Mouse (Mus musculus): ENCODE measurements around the gene Nrp1. TPM values are rescaled to one million over a fixed set of nuclear protein-coding genes. Genes with fewer than 3 reads are reported as not detected.
A peak's percentile ranks its signal among the peaks of the same experiment; 100 is the strongest.

Gene Nrp1
- polyA plus RNA-seq, 1 experiment from 2014 or later: 126 TPM

DNA sequence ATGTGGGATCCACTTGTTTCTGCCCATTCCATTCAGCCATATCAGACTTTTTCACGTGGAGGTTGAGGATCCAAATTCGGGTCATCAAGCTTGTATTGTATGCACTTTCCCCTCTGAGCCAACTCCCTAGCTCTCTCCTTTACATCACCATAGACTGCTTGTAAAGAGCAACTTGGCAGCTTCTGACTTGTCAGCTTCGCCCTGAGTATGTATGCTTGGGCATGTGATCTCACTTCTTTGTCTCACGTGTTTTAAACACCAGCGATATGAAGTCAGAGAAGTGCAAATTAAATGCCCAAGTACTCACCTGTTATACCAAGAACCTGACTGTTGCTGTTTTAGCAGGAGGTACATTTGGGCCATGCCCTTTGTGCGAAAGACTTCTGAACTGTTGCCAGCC lies 12.6 kb downstream of the Nrp1 start:
- no peak for ATAC-seq (ENCODE audit: insufficient number of reproducible peaks, insufficient read depth, low FRiP score, low read depth)
- H3K36me3 ChIP-seq (ENCODE audit: control insufficient read depth, insufficient read depth, low read length): peaks cover 76% of the 10 kb centered on the region

DNA sequence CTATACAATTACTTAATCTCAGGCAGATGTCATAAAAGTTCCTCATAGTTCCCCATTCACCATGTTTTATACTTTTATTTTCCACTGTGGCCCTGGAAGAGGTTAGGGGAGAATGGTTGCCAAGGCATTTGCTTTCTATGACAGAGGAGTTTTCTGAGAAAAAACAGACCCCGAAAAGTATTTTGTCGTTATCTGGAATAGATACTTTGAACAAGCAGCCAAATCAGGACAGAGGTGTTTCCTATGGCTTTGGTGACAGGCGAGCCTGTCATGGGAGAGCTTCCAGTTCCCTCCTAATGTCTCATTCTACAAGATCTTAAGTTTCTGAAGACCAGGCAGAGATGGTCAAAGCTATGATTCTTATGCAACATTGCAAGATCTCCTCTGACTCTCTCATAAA lies 13.4 kb downstream of the Nrp1 start:
- Histone ChIP-seq H3K27me3 (ENCODE audit: control insufficient read depth, insufficient read depth, low read length) (no peaks in the 10 kb centered on the region), H3K9ac (ENCODE audit: low read length) (no peak overlapping the region), H3K36me3 (ENCODE audit: control insufficient read depth, insufficient read depth, low read length) (peaks cover 75% of the 10 kb centered on the region), H3K9me3 (ENCODE audit: control insufficient read depth, low read length) (no peaks in the 10 kb centered on the region), H3K4me1 (ENCODE audit: control insufficient read depth in 2 of 2, insufficient read depth in 2 of 2, low read length in 2 of 2) (peaks cover 25 to 88% of the 10 kb centered on the region in 2 experiments), H3K4me2 (ENCODE audit: low read length) (peak overlapping the region; percentile 28; the same call in 1 of the 2 replicates), H3K27ac (replicated peaks in 1 of 2; ENCODE audit: control insufficient read depth in 1 of 2, insufficient read depth in 1 of 2, low read depth in 2 of 2, low read length in 2 of 2) (peak overlapping the region in 1 of 2 experiments; percentile 60; a peak in 2 of 4 replicates), H3K4me3 (ENCODE audit: control insufficient read depth in 1 of 2, insufficient read depth in 1 of 2, low read depth in 1 of 2, low read length in 2 of 2) (no peak overlapping the region)
- ATAC-seq (ENCODE audit: insufficient number of reproducible peaks, insufficient read depth, low FRiP score, low read depth): peak; percentile 63; the same call in 1 of the 2 replicates
- WGBS: 5% methylated on average over 3 of the region's 3 CpGs

More for the DNA sequence above, 12.6 kb downstream of the Nrp1 start:
- Histone ChIP-seq H3K9ac (ENCODE audit: low read length) (no peak overlapping the region), H3K4me2 (ENCODE audit: low read length) (peak overlapping the region; percentile 1; the same call in 1 of the 2 replicates), H3K4me3 (ENCODE audit: control insufficient read depth in 1 of 2, insufficient read depth in 1 of 2, low read depth in 1 of 2, low read length in 2 of 2) (no peak overlapping the region), H3K27me3 (ENCODE audit: control insufficient read depth, insufficient read depth, low read length) (no peaks in the 10 kb centered on the region), H3K4me1 (ENCODE audit: control insufficient read depth in 2 of 2, insufficient read depth in 2 of 2, low read length in 2 of 2) (peaks cover 22 to 88% of the 10 kb centered on the region in 2 experiments), H3K27ac (replicated peaks in 1 of 2; ENCODE audit: control insufficient read depth in 1 of 2, insufficient read depth in 1 of 2, low read depth in 2 of 2, low read length in 2 of 2) (peak overlapping the region; percentile 3 to 60), H3K9me3 (ENCODE audit: control insufficient read depth, low read length) (no peaks in the 10 kb centered on the region)
- WGBS: 37% methylated on average over 6 of the region's 6 CpGs

DNA sequence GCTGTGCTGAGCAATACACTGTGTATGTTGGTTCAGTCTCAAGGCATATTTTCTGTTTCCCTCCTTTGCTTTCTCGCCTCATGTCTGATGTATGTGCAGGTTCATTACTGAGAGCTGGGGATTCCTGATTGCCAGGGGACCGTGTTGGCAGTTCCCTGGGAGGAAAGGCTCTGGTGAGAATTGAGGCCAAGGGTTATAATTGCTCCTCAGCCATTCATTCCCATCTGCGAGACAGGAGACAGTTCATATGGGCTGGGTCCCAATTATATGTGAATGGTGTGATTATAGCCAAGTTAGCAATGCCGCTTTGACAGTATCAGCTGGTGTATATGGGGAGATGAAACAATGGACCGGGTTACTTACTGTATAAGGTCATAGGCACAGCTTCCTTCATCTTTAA lies 14.3 kb downstream of the Nrp1 start:
- no peak for ATAC-seq (ENCODE audit: insufficient number of reproducible peaks, insufficient read depth, low FRiP score, low read depth)
- Histone ChIP-seq H3K4me1 (ENCODE audit: control insufficient read depth in 2 of 2, insufficient read depth in 2 of 2, low read length in 2 of 2) (peaks cover 28 to 93% of the 10 kb centered on the region in 2 experiments), H3K4me3 (ENCODE audit: control insufficient read depth in 1 of 2, insufficient read depth in 1 of 2, low read depth in 1 of 2, low read length in 2 of 2) (no peak overlapping the region), H3K9me3 (ENCODE audit: control insufficient read depth, low read length) (no peaks in the 10 kb centered on the region), H3K36me3 (ENCODE audit: control insufficient read depth, insufficient read depth, low read length) (peaks cover 73% of the 10 kb centered on the region), H3K4me2 (ENCODE audit: low read length) (no peak overlapping the region), H3K9ac (ENCODE audit: low read length) (no peak overlapping the region), H3K27me3 (ENCODE audit: control insufficient read depth, insufficient read depth, low read length) (no peaks in the 10 kb centered on the region), H3K27ac (replicated peaks in 1 of 2; ENCODE audit: control insufficient read depth in 1 of 2, insufficient read depth in 1 of 2, low read depth in 2 of 2, low read length in 2 of 2) (peak overlapping the region; percentile 54 to 60)
- 60% methylated on average over 5 of the region's 5 CpGs for WGBS

DNA sequence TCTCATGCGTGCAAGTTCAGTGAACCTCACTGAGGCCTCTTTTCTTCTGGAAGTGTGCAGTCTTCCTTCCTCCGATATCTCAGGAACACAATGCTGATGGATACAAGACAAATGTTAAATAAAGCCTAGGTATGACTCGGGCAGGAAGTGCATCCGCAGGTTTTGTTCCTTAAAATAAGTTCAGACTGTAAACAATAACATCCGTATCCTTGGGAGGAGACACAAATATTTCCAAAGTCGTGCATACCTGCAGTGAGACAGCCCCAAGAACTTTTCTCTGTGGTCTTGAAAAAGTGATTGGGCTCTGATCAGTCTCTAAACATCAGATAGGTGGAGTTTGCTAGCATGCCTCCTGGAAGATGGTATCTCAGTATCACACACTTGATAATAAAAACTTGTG lies 15.0 kb downstream of the Nrp1 start:
- Histone ChIP-seq H3K27me3 (ENCODE audit: control insufficient read depth, insufficient read depth, low read length) (no peaks in the 10 kb centered on the region), H3K4me2 (ENCODE audit: low read length) (no peak overlapping the region), H3K9me3 (ENCODE audit: control insufficient read depth, low read length) (no peaks in the 10 kb centered on the region), H3K36me3 (ENCODE audit: control insufficient read depth, insufficient read depth, low read length) (peaks cover 75% of the 10 kb centered on the region), H3K27ac (replicated peaks in 1 of 2; ENCODE audit: control insufficient read depth in 1 of 2, insufficient read depth in 1 of 2, low read depth in 2 of 2, low read length in 2 of 2) (no peak overlapping the region), H3K4me1 (ENCODE audit: control insufficient read depth in 2 of 2, insufficient read depth in 2 of 2, low read length in 2 of 2) (peaks cover 28 to 96% of the 10 kb centered on the region in 2 experiments), H3K9ac (ENCODE audit: low read length) (no peak overlapping the region), H3K4me3 (ENCODE audit: control insufficient read depth in 1 of 2, insufficient read depth in 1 of 2, low read depth in 1 of 2, low read length in 2 of 2) (no peak overlapping the region)
- no peak for ATAC-seq (ENCODE audit: insufficient number of reproducible peaks, insufficient read depth, low FRiP score, low read depth)
- WGBS: 71% methylated on average over 6 of the region's 6 CpGs

DNA sequence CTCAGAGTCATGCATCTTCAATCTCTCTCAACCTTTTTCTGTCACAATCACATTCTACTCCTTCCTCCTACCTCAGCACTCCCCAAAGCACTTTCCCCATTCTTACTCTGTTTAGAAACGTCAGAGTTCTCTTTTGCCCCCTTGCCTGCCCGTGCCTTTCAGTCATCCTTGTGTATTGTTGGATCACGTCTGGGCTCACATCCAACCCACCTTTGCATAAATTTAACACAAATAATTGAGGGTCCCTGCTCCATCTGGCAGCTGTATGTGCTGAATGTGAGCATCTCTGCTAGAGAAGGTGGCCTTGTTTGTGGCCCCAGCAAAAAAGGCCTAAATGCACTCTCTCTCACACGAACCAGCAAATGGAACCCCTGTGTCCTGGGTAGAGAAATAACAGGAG lies 16.9 kb downstream of the Nrp1 start:
- no peak overlapping the region for H3K4me3 ChIP-seq (ENCODE audit: control insufficient read depth in 1 of 2, insufficient read depth in 1 of 2, low read depth in 1 of 2, low read length in 2 of 2)
- H3K9ac ChIP-seq (ENCODE audit: low read length): no peak overlapping the region
- ATAC-seq (ENCODE audit: insufficient number of reproducible peaks, insufficient read depth, low FRiP score, low read depth): no peak
- 0 out of 4 replicates have a peak overlapping the region, but pooled peaks of 1 of the 2 experiments have one; percentile 29 for H3K27ac ChIP-seq (replicated peaks in 1 of 2; ENCODE audit: control insufficient read depth in 1 of 2, insufficient read depth in 1 of 2, low read depth in 2 of 2, low read length in 2 of 2)
- H3K4me1 ChIP-seq (ENCODE audit: control insufficient read depth in 2 of 2, insufficient read depth in 2 of 2, low read length in 2 of 2): peaks cover 26 to 85% of the 10 kb centered on the region in 2 experiments
- peaks cover 60% of the 10 kb centered on the region for H3K36me3 ChIP-seq (ENCODE audit: control insufficient read depth, insufficient read depth, low read length)
- WGBS: 38% methylated on average over 4 of the region's 4 CpGs
- no peaks in the 10 kb centered on the region for H3K27me3 ChIP-seq (ENCODE audit: control insufficient read depth, insufficient read depth, low read length)
- H3K4me2 ChIP-seq (ENCODE audit: low read length): no peak overlapping the region
- H3K9me3 ChIP-seq (ENCODE audit: control insufficient read depth, low read length): no peaks in the 10 kb centered on the region

DNA sequence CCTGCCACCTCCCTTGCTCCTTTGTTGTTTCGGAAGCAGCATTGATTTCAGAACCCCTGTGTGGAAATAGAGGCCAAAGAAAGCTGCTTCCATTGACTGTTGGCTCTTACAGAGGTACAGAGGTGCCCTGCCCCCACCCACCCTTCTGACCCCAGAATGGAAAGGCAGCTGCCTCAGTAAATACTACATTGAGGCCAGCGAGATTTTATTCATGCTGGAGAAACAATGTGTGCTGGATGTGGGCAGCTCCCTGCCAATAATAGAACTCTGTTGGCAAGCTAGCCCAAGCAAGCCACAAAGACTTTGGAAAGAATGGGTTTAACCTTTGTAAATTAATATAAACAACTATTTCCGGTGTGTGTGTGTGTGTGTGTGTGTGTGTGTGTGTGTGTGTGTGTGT lies 24.8 kb downstream of the Nrp1 start:
- no peak overlapping the region for H3K4me3 ChIP-seq (ENCODE audit: control insufficient read depth in 1 of 2, insufficient read depth in 1 of 2, low read depth in 1 of 2, low read length in 2 of 2)
- peaks cover 9% of the 10 kb centered on the region; the same call in 1 of the 2 replicates for H3K36me3 ChIP-seq (ENCODE audit: control insufficient read depth, insufficient read depth, low read length)
- peak; percentile 75 for ATAC-seq (ENCODE audit: insufficient number of reproducible peaks, insufficient read depth, low FRiP score, low read depth)
- H3K9me3 ChIP-seq (ENCODE audit: control insufficient read depth, low read length): no peaks in the 10 kb centered on the region
- peaks cover 25 to 68% of the 10 kb centered on the region in 2 experiments for H3K4me1 ChIP-seq (ENCODE audit: control insufficient read depth in 2 of 2, insufficient read depth in 2 of 2, low read length in 2 of 2)
- peak overlapping the region; percentile 52 to 74; a peak in 3 of 4 replicates for H3K27ac ChIP-seq (replicated peaks in 1 of 2; ENCODE audit: control insufficient read depth in 1 of 2, insufficient read depth in 1 of 2, low read depth in 2 of 2, low read length in 2 of 2)
- H3K27me3 ChIP-seq (ENCODE audit: control insufficient read depth, insufficient read depth, low read length): no peaks in the 10 kb centered on the region
- H3K9ac ChIP-seq (ENCODE audit: low read length): no peak overlapping the region
- H3K4me2 ChIP-seq (ENCODE audit: low read length): 0 out of 2 replicates have a peak overlapping the region, but pooled peaks have one; percentile 23
- WGBS: 38% methylated on average over 3 of the region's 3 CpGs

DNA sequence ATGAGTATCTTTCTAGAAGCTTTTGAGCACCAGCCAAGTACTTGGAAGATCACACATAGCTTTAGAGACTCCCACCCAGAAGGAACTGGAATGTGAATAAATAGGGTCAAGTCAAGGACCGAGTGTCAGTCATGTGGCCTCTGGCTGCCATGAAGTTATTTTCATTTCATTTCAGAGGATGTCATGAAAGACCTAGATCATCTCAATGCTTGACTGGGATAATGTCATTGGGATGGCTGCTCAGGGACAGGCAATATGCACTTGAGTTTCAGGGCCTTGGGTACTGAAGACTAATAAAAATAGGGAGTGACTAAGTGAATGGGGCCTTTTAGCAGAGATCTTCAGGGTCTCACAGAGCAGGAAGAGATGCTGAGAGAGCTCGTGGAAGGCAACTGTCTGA lies 26.0 kb downstream of the Nrp1 start:
- ATAC-seq (ENCODE audit: insufficient number of reproducible peaks, insufficient read depth, low FRiP score, low read depth): no peak
- Histone ChIP-seq H3K36me3 (ENCODE audit: control insufficient read depth, insufficient read depth, low read length) (peaks cover 8% of the 10 kb centered on the region; the same call in 1 of the 2 replicates), H3K4me3 (ENCODE audit: control insufficient read depth in 1 of 2, insufficient read depth in 1 of 2, low read depth in 1 of 2, low read length in 2 of 2) (no peak overlapping the region), H3K27ac (replicated peaks in 1 of 2; ENCODE audit: control insufficient read depth in 1 of 2, insufficient read depth in 1 of 2, low read depth in 2 of 2, low read length in 2 of 2) (peak overlapping the region in 1 of 2 experiments; percentile 52; a peak in 1 of 4 replicates), H3K27me3 (ENCODE audit: control insufficient read depth, insufficient read depth, low read length) (no peaks in the 10 kb centered on the region), H3K4me1 (ENCODE audit: control insufficient read depth in 2 of 2, insufficient read depth in 2 of 2, low read length in 2 of 2) (peaks cover 25 to 71% of the 10 kb centered on the region in 2 experiments), H3K9me3 (ENCODE audit: control insufficient read depth, low read length) (no peaks in the 10 kb centered on the region), H3K9ac (ENCODE audit: low read length) (no peak overlapping the region), H3K4me2 (ENCODE audit: low read length) (no peak overlapping the region)
- 53% methylated on average over 2 of the region's 2 CpGs for WGBS

DNA sequence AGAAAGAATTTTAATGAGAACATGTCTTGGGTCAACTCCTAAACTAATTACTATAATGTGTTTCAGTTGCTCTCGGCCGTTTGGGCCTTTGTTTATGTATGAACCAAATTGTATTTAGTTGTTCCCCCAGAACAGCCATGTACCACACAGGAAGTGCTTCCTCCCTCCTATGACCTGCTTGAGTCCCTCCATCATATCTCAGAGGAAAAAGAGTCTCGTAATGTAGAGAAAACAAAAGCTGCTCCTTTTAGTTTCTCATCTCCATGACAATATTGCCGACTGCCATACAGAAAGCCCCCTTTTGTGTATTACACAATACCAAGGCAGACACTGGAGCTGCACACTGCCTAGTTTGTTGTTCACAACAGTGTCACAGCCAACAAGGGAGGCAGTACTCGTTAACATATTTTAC lies 26.5 kb downstream of the Nrp1 start:
- H3K27ac ChIP-seq (replicated peaks in 1 of 2; ENCODE audit: control insufficient read depth in 1 of 2, insufficient read depth in 1 of 2, low read depth in 2 of 2, low read length in 2 of 2): peak overlapping the region in 1 of 2 experiments; percentile 52; a peak in 1 of 4 replicates
- no peak overlapping the region for H3K9ac ChIP-seq (ENCODE audit: low read length)
- 69% methylated on average over 5 of the region's 5 CpGs for WGBS
- no peak for ATAC-seq (ENCODE audit: insufficient number of reproducible peaks, insufficient read depth, low FRiP score, low read depth)
- H3K4me1 ChIP-seq (ENCODE audit: control insufficient read depth in 2 of 2, insufficient read depth in 2 of 2, low read length in 2 of 2): peaks cover 26 to 76% of the 10 kb centered on the region in 2 experiments
- H3K27me3 ChIP-seq (ENCODE audit: control insufficient read depth, insufficient read depth, low read length): no peaks in the 10 kb centered on the region
- H3K36me3 ChIP-seq (ENCODE audit: control insufficient read depth, insufficient read depth, low read length): peaks cover 8% of the 10 kb centered on the region; the same call in 1 of the 2 replicates
- H3K4me3 ChIP-seq (ENCODE audit: control insufficient read depth in 1 of 2, insufficient read depth in 1 of 2, low read depth in 1 of 2, low read length in 2 of 2): no peak overlapping the region
- no peak overlapping the region for H3K4me2 ChIP-seq (ENCODE audit: low read length)
- no peaks in the 10 kb centered on the region for H3K9me3 ChIP-seq (ENCODE audit: control insufficient read depth, low read length)
